Mouse (Mus musculus) liver, adult 2 months (tissue): ENCODE results near the gene Gm21411. TPM values are rescaled to one million over a fixed set of nuclear protein-coding genes. Genes with fewer than 3 reads are reported as not detected.
"Not testable (repeated sequence)": the region's sequence is repeated elsewhere in the genome, so short reads cannot be mapped to it uniquely, and the experiment has no call there.

ENCODE experiments used
- DNase-seq: peaks from one replicate; pipeline ENCODE4 v3.0.0-alpha.2; 2011; ENCODE audit warnings: low read depth, low spot score; ENCODE audit errors: extremely low read depth
- H3K27ac ChIP-seq: fragments of 200-500 bp; replicated peaks from 2 replicates; pipeline ENCODE4 v1.5.1; 2012; ENCODE audit warnings: low read depth, mild to moderate bottlenecking, control low read depth, inconsistent platforms, low read length; ENCODE audit not compliant: insufficient read depth
- H3K27me3 ChIP-seq: fragments of 200-500 bp; 2 replicates; pipeline ENCODE4 v1.6.1; 2012; ENCODE audit warnings: mild to moderate bottlenecking, moderate library complexity, low read length, inconsistent platforms; ENCODE audit not compliant: control insufficient read depth, insufficient read depth
- H3K36me3 ChIP-seq: fragments of 200-500 bp; 2 replicates; pipeline ENCODE4 v1.6.1; 2012; ENCODE audit warnings: low read length, inconsistent platforms; ENCODE audit not compliant: control insufficient read depth, insufficient read depth
- H3K4me1 ChIP-seq: fragments of 200-500 bp; 2 replicates; pipeline ENCODE4 v1.6.1; 2011; ENCODE audit warnings: low read length; ENCODE audit not compliant: control insufficient read depth, insufficient read depth
- H3K4me3 ChIP-seq: fragments of 200-500 bp; 2 replicates; pipeline ENCODE4 v1.5.1; 2011; ENCODE audit warnings: low read depth, mild to moderate bottlenecking, control low read depth, low read length, moderate library complexity; ENCODE audit not compliant: insufficient read depth
- H3K79me2 ChIP-seq: fragments of 200-500 bp; 2 replicates; pipeline ENCODE4 v1.6.1; 2012; ENCODE audit warnings: inconsistent platforms, mild to moderate bottlenecking, low read length, moderate library complexity; ENCODE audit not compliant: control insufficient read depth, insufficient read depth
- H3K9ac ChIP-seq: fragments of 200-500 bp; 2 replicates; pipeline ENCODE4 v1.6.1; 2012; ENCODE audit warnings: low read depth, mild to moderate bottlenecking, control low read depth, inconsistent platforms, low read length
- CTCF ChIP-seq: fragments of 200-500 bp; IDR thresholded peaks from 2 replicates; pipeline ENCODE4 v1.5.1; 2011; ENCODE audit warnings: low read depth, low read length, control low read depth
- POLR2A ChIP-seq: fragments of 200-500 bp; IDR thresholded peaks from 2 replicates; pipeline ENCODE4 v1.6.1; 2011; ENCODE audit warnings: low read length, control low read depth; ENCODE audit not compliant: insufficient read depth; ENCODE audit errors: extremely low read depth
- WGBS: fragments of 180-500 bp; shearing (Covaris S2); methylation state at CpG from one replicate; pipeline ENCODE4 v1.1.7; 2018; 5-methylcytosine and 5-hydroxymethylcytosine counted together
- polyA plus RNA-seq: library from polyadenylated mRNA; depleted of rRNA; stranded (reverse); fragments of >200 nt; gene quantifications from 2 replicates; pipeline ENCODE4 v1.2.3, GENCODE M21; 2012; rRNA removed
- total RNA-seq: library from RNA; depleted of rRNA; stranded (reverse); fragments of >200 nt; gene quantifications from 2 replicates; pipeline ENCODE4 v1.2.3, GENCODE M21; 2014; rRNA removed

The Gm21411 gene
- total RNA-seq (not detected in 2 replicates), polyA plus RNA-seq (not detected in 2 replicates)

DNA sequence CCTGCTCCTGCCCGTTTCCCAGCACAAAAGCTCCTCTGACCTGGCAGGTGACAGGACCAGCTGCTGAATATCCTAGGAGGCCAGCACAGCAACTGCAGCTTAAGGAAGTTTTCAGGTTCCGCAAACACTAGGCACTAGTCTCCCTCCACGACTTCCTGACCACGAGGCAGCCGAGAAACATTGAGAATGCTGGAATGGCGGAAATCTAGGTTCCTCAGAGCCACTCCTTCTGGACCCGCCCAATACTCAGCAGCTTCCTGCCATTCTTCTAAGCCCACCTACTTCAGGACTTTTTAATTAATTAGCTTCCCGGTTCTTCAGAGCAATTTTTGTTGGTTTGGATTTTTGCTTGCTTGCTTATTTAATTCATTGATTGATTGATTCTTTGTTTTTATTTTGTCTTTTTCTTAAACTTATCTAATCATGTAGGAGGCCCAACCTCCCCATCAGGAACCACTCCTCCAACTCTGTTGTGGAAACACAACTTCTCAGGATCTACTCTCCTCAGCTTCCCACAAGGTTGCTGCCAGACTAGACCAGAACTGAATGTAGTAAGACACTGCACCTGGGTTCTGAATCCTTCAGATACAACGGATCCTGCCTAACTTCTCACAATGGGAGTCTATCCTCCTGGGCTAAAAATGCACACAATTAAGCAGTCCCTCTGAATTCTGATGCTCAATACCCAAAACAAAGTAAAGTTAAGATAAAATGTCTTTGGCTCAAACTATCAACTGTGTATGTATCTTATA, at the start of gene Gm21411:
Gene Gm21411, minus strand, starts transcription at position 205 of the 752 bp plus-strand sequence.
- DNase-seq, H3K9ac ChIP-seq, H3K4me1 ChIP-seq, H3K27me3 ChIP-seq, H3K27ac ChIP-seq, H3K36me3 ChIP-seq, H3K79me2 ChIP-seq, H3K4me3 ChIP-seq: not testable (repeated sequence)
- WGBS, result 72% methylated on average over 9 of the region's 9 CpGs

- not testable (repeated sequence) for H3K27ac ChIP-seq, DNase-seq, H3K79me2 ChIP-seq, H3K4me3 ChIP-seq, H3K9ac ChIP-seq, H3K27me3 ChIP-seq, H3K4me1 ChIP-seq, H3K36me3 ChIP-seq
- 52% methylated on average over 32 of the region's 32 CpGs for WGBS
Observed at GRCm38 (mm10) chr4:146941691-146942090, 32.3 kb upstream of the Gm21411 start.

GRCm38 (mm10) chr4:146932311-146933082, 23.1 kb upstream of the Gm21411 start:
- Histone ChIP-seq H3K79me2 (no peaks in the 10 kb centered on the region), H3K36me3 (no peaks in the 10 kb centered on the region), H3K4me3 (no peak overlapping the region), H3K9ac (no peak overlapping the region), H3K4me1 (no peaks in the 10 kb centered on the region), H3K27ac (no peak overlapping the region), H3K27me3 (0 out of 2 replicates have a peak, but pooled peaks cover 3% of the 10 kb centered on the region)
- WGBS, result 10% methylated on average over 77 of the region's 77 CpGs
- TF ChIP-seq POLR2A, result no peak
- TF ChIP-seq CTCF, result no peak
- DNase-seq, result no peak

DNA sequence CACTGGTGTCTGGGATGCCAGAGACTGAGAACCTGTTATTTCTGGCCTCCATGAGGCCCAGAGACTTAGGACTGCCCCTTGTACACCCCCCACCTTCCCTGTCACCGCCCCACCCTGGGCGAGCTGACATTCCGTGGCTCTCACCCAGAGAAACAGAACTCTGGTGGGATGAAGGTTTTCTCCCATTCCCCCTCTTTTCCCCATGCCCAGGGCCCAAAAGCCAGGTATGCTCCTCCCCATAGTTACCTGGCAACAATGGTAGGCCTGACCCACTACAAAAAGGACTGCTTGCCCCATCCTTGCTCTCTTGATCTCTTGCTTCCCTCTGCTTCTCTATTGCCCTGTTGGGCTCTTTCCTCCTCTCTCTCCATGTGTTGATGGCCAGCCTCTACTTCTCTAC, 5.8 kb upstream of the Gm21411 start:
- H3K4me3 ChIP-seq, result no peak overlapping the region
- no peaks in the 10 kb centered on the region for H3K27me3 ChIP-seq
- WGBS, result 67% methylated on average over 3 of the region's 3 CpGs
- no peaks in the 10 kb centered on the region for H3K79me2 ChIP-seq
- no peak for TF ChIP-seq CTCF
- TF ChIP-seq POLR2A, result no peak
- no peaks in the 10 kb centered on the region for H3K36me3 ChIP-seq
- no peak overlapping the region for H3K9ac ChIP-seq
- no peak overlapping the region for H3K27ac ChIP-seq
- DNase-seq, result no peak
- H3K4me1 ChIP-seq, result no peaks in the 10 kb centered on the region

DNA sequence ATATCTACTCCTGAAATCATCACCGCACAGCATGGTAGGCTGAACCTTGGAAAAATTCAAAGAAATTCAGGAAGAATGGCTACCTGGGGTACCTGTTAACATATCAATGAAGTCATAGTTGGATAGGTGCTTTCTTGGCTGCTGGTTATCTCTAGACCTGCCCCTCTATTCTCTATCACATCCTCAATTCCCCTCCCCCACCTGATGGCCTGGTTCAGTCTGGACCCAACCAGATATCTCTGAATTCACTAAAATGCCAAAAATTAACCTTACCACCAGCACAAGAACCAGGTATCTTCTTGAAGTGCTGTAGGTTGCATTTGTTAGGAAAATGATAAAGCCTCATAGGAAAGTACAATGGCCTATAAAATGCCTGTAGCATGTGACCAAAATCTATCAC, 1.3 kb downstream of the Gm21411 start:
- not testable (repeated sequence) for H3K4me3 ChIP-seq, H3K27me3 ChIP-seq, H3K27ac ChIP-seq, H3K9ac ChIP-seq, H3K4me1 ChIP-seq, H3K36me3 ChIP-seq, DNase-seq, H3K79me2 ChIP-seq
- 94% methylated on average over 1 of the region's 1 CpGs for WGBS

DNA sequence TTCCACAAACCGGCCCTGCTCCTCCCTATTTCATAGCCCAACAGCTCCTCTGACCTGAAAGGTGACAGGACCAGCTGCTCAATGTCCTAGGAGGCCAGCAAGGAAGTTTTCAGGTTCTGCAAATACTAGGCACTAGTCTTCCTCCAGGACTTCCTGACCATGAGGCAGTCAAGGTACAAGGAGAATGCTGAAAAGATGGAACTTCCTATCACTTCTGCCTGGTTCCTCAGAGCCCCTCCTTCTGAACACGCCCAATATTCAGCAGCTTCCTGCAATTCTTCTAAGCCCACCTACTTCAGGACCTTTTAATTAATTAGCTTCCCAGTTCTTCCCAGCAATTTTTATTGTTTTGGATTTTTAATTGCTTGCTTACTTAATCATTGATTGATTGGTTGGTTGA, 4.6 kb downstream of the Gm21411 start:
- H3K79me2 ChIP-seq, H3K4me1 ChIP-seq, H3K27ac ChIP-seq, H3K27me3 ChIP-seq, H3K4me3 ChIP-seq, H3K9ac ChIP-seq, DNase-seq, H3K36me3 ChIP-seq: not testable (repeated sequence)
- WGBS, result 64% methylated on average over 2 of the region's 2 CpGs

DNA sequence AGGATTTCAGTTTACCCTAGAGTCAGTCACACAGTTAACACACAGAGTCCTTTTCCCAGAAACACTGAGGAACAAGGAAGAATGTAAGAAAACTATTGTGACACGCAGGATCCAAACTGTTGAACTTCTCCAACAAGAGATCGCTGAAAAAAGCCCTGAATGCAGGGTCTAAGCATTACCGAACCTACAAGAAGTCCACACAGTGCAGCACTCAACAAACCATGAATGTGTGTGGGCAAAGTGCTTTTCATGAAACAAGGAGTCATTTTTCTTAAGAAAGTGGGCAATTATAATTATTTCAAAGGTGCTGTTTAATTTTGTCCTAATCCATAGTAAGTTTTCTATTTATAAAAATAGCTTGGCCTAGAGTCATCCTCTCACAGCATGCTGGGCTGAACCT, 6.3 kb downstream of the Gm21411 start:
- not testable (repeated sequence) for H3K9ac ChIP-seq, H3K27ac ChIP-seq, H3K79me2 ChIP-seq, H3K4me1 ChIP-seq, H3K36me3 ChIP-seq, H3K27me3 ChIP-seq, H3K4me3 ChIP-seq, DNase-seq
- 49% methylated on average over 3 of the region's 3 CpGs for WGBS
